Mouse (Mus musculus): ENCODE data around the gene Svop.

GRCm38 (mm10) chr5:114027217-114027944, 64.0 kb downstream of the Svop start:
- TF ChIP-seq USF1 (IDR thresholded peaks at IDR 0.05; ENCODE audit: low read depth, low read length) (no peak), ZMIZ1 (IDR thresholded peaks at IDR 0.05; ENCODE audit: low read depth, low read length) (no peak), MAX (IDR thresholded peaks at IDR 0.05; ENCODE audit: low read length) (no peak), HCFC1 (IDR thresholded peaks at IDR 0.05; ENCODE audit: low read depth, low read length) (no peak), POLR2A (IDR thresholded peaks at IDR 0.05; ENCODE audit: control insufficient read depth in 1 of 2, insufficient read depth in 1 of 2, low read depth in 1 of 2, low read length in 2 of 2, poor library complexity in 1 of 2) (no peak), CTCF (IDR thresholded peaks at IDR 0.05 in 2 of 3, conservative IDR thresholded peaks at IDR 0.05 in 1 of 3; ENCODE audit: control insufficient read depth in 1 of 3, insufficient read depth in 1 of 3, low read depth in 2 of 3, low read length in 3 of 3, poor library complexity in 1 of 3, severe bottlenecking in 1 of 3) (no peak)
